Mouse (Mus musculus): ENCODE measurements at regions not wholly inside any gene's neighbourhood (a gene's known extent, or its start where the extent isn't known, plus 50 kb on each side); places are given as distances from the start of the nearest gene placed in this dataset.

DNA sequence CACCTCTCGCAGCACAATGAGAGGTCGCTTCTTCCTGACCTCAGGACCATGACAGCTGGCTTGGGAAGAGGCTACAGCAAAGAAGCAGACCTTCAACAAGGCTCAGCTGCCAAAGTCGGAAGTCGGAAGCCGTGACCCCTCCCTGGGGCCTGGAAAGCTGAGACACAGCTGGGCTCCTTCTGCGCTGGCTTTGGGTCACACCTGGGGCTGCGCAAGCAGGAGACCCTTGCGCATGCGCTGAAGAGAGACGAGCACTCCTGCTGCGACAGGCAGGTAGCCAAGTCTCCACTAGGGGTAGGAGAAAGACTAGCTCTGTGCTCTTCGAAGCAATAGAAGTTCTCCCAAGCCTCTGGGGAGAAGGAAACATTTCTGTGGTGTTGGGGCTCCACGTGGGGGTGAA, 109.3 kb upstream of the Dyrk2 start:
- H3K4me3 ChIP-seq (ENCODE audit: low read depth, low read length): no peak overlapping the region
- H3K27ac ChIP-seq (ENCODE audit: low read depth, low read length): no peak overlapping the region
- DNase-seq (ENCODE audit: low spot score): no peak
- no peak for ATAC-seq (replicated peaks; ENCODE audit: low FRiP score)
- H3K36me3 ChIP-seq (ENCODE audit: control insufficient read depth, insufficient read depth, low read length): no peaks in the 10 kb centered on the region
- no peak overlapping the region for H3K9ac ChIP-seq (ENCODE audit: low read depth, low read length)
- no peaks in the 10 kb centered on the region for H3K4me1 ChIP-seq (replicated peaks; ENCODE audit: control insufficient read depth, insufficient read depth, low read length)
- no peak overlapping the region for H3K4me2 ChIP-seq
- no peaks in the 10 kb centered on the region; the same call in 1 of the 2 replicates for H3K27me3 ChIP-seq (replicated peaks; ENCODE audit: control insufficient read depth, insufficient read depth, low read length)
- H3K9me3 ChIP-seq (ENCODE audit: control insufficient read depth, low read length): 0 out of 2 replicates have a peak, but pooled peaks cover 2% of the 10 kb centered on the region
- WGBS: 52% methylated on average over 13 of the region's 13 CpGs

DNA sequence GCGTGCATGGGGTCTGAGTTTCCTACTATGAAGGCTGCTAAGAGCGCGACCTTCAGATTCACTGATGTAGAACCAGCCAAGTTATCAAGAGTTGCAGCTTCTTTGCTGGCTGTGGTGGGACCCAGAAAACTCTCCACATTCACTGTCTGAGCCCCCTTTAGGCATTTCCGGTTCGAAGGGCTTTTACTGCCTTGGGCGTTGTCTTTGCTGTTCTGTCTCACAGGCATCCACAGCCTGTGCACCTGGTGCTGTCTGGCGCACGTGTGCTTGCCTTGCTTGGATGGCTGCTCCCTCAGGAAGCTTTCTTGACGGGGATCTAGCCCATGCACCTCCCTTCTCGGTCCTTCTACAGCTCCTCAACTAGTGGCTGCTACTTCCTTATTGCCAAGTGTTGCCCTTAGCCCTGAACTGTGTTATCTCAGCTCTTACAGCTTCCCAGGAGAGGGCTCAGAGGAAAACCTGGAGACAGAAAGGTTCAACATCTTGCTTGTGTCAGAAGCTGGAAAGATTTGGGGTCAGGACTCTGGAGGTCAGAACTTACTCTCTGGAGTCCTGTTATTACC, 108.3 kb upstream of the Dyrk2 start:
- H3K9me3 ChIP-seq (ENCODE audit: control insufficient read depth, low read length): no peaks in the 10 kb centered on the region
- DNase-seq (ENCODE audit: low spot score): no peak
- H3K36me3 ChIP-seq (ENCODE audit: control insufficient read depth, insufficient read depth, low read length): no peaks in the 10 kb centered on the region
- H3K27ac ChIP-seq (ENCODE audit: low read depth, low read length): no peak overlapping the region
- no peak overlapping the region for H3K4me2 ChIP-seq
- no peak for ATAC-seq (replicated peaks; ENCODE audit: low FRiP score)
- H3K27me3 ChIP-seq (replicated peaks; ENCODE audit: control insufficient read depth, insufficient read depth, low read length): no peaks in the 10 kb centered on the region; the same call in 1 of the 2 replicates
- no peak overlapping the region for H3K4me3 ChIP-seq (ENCODE audit: low read depth, low read length)
- 67% methylated on average over 10 of the region's 10 CpGs for WGBS
- no peaks in the 10 kb centered on the region for H3K4me1 ChIP-seq (replicated peaks; ENCODE audit: control insufficient read depth, insufficient read depth, low read length)
- no peak overlapping the region for H3K9ac ChIP-seq (ENCODE audit: low read depth, low read length)

DNA sequence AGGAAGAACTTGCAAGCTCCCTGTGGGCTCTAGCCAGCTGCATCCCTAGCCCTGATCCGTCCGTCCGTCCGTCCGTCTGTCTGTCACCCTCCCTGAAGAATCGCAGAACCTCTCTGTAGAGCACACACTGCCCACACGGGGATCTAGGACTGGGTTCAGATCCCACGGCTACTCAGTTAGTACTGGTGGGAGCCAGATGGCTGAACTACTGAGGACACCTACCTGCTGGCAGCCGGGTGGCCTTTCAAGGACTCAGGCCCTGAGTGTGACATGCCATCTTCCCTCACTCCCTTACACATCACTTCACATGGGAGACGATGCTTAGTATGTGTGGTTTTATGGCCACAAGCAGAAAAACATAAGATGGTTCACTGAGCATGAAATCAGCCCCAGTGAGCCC, 106.4 kb upstream of the Dyrk2 start:
- DNase-seq (ENCODE audit: low spot score): no peak
- no peaks in the 10 kb centered on the region for H3K36me3 ChIP-seq (ENCODE audit: control insufficient read depth, insufficient read depth, low read length)
- H3K9ac ChIP-seq (ENCODE audit: low read depth, low read length): no peak overlapping the region
- no peak overlapping the region for H3K4me2 ChIP-seq
- no peak overlapping the region for H3K27ac ChIP-seq (ENCODE audit: low read depth, low read length)
- H3K4me3 ChIP-seq (ENCODE audit: low read depth, low read length): no peak overlapping the region
- no peak for ATAC-seq (replicated peaks; ENCODE audit: low FRiP score)
- no peaks in the 10 kb centered on the region; the same call in 1 of the 2 replicates for H3K27me3 ChIP-seq (replicated peaks; ENCODE audit: control insufficient read depth, insufficient read depth, low read length)
- no peaks in the 10 kb centered on the region for H3K9me3 ChIP-seq (ENCODE audit: control insufficient read depth, low read length)
- 87% methylated on average over 10 of the region's 10 CpGs for WGBS
- H3K4me1 ChIP-seq (replicated peaks; ENCODE audit: control insufficient read depth, insufficient read depth, low read length): no peaks in the 10 kb centered on the region

DNA sequence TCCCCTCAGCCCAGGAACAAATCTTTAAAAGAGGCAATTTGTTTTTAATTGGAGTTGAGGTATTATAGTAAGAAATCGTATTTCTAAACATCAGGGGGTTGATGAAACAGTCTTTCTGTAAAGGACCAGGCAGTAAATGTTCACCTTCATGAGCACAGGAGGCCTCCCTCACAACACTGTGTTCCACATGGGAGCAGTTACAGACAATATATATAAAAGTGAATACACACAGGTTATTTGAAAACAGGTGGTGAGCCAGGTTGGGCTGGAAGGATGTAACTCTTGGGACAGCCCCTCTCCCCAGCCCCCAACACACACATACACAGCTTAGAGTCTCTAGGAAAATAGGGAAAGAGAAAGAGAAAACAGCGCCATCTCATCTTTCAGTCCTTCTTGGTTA, 105.8 kb upstream of the Dyrk2 start:
- Histone ChIP-seq H3K9me3 (ENCODE audit: control insufficient read depth, low read length) (no peaks in the 10 kb centered on the region), H3K27me3 (replicated peaks; ENCODE audit: control insufficient read depth, insufficient read depth, low read length) (no peaks in the 10 kb centered on the region; the same call in 1 of the 2 replicates), H3K36me3 (ENCODE audit: control insufficient read depth, insufficient read depth, low read length) (no peaks in the 10 kb centered on the region), H3K27ac (ENCODE audit: low read depth, low read length) (no peak overlapping the region), H3K9ac (ENCODE audit: low read depth, low read length) (no peak overlapping the region), H3K4me2 (no peak overlapping the region), H3K4me1 (replicated peaks; ENCODE audit: control insufficient read depth, insufficient read depth, low read length) (no peaks in the 10 kb centered on the region), H3K4me3 (ENCODE audit: low read depth, low read length) (no peak overlapping the region)
- no peak for DNase-seq (ENCODE audit: low spot score)
- WGBS: 83% methylated on average over 2 of the region's 2 CpGs
- no peak for ATAC-seq (replicated peaks; ENCODE audit: low FRiP score)

DNA sequence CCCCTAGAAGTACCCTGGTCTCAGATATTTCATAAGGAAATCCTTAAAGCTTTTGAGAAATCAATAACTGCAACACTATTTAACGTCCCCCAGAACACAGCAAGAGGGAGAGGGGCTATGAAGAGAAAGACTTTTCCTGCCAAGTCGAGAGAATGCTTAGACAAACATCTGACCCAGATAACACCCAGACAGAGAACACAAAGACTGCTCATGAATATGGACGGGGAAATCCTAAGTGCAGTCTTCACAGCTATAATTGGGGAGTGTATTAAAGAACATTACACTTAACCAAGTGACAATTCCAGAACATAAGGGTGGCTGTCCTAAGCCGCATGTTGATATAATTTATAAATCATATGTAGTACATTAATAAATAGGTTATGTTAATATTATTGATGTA, 103.3 kb upstream of the Dyrk2 start:
- ATAC-seq (replicated peaks; ENCODE audit: low FRiP score): no peak
- no peak overlapping the region for H3K4me3 ChIP-seq (ENCODE audit: low read depth, low read length)
- H3K27me3 ChIP-seq (replicated peaks; ENCODE audit: control insufficient read depth, insufficient read depth, low read length): no peaks in the 10 kb centered on the region; the same call in 1 of the 2 replicates
- H3K4me1 ChIP-seq (replicated peaks; ENCODE audit: control insufficient read depth, insufficient read depth, low read length): no peaks in the 10 kb centered on the region
- H3K36me3 ChIP-seq (ENCODE audit: control insufficient read depth, insufficient read depth, low read length): no peaks in the 10 kb centered on the region
- no peak for DNase-seq (ENCODE audit: low spot score)
- no peak overlapping the region for H3K9ac ChIP-seq (ENCODE audit: low read depth, low read length)
- WGBS: 68% methylated on average over 4 of the region's 4 CpGs
- no peak overlapping the region for H3K4me2 ChIP-seq
- no peaks in the 10 kb centered on the region; the same call in 1 of the 2 replicates for H3K9me3 ChIP-seq (ENCODE audit: control insufficient read depth, low read length)
- no peak overlapping the region for H3K27ac ChIP-seq (ENCODE audit: low read depth, low read length)

DNA sequence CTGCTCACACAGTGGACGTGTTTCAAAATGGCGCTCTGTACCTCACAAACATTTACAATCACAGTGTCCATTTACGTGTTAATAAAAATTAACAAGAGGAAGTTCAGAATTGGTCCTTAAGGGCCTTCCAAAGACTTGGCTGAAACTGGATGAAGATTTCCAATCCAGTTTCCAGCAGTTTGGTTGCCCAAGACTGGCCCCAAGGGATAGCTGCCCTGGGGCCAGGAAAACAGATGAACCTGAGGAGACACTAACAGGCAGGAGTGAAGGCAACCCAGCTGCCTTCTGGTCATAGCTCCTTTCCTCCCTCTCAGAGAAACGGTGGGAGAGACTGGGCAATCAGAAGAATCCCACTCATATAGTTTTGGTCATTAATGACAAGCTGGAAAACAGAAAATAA, 102.6 kb upstream of the Dyrk2 start:
- no peak for ATAC-seq (replicated peaks; ENCODE audit: low FRiP score)
- H3K36me3 ChIP-seq (ENCODE audit: control insufficient read depth, insufficient read depth, low read length): no peaks in the 10 kb centered on the region
- H3K9ac ChIP-seq (ENCODE audit: low read depth, low read length): no peak overlapping the region
- H3K4me3 ChIP-seq (ENCODE audit: low read depth, low read length): no peak overlapping the region
- no peak for DNase-seq (ENCODE audit: low spot score)
- H3K27me3 ChIP-seq (replicated peaks; ENCODE audit: control insufficient read depth, insufficient read depth, low read length): no peaks in the 10 kb centered on the region
- H3K4me2 ChIP-seq: no peak overlapping the region
- no peak overlapping the region for H3K27ac ChIP-seq (ENCODE audit: low read depth, low read length)
- H3K4me1 ChIP-seq (replicated peaks; ENCODE audit: control insufficient read depth, insufficient read depth, low read length): no peaks in the 10 kb centered on the region
- WGBS: 80% methylated on average over 4 of the region's 4 CpGs
- H3K9me3 ChIP-seq (ENCODE audit: control insufficient read depth, low read length): no peaks in the 10 kb centered on the region; the same call in 1 of the 2 replicates

DNA sequence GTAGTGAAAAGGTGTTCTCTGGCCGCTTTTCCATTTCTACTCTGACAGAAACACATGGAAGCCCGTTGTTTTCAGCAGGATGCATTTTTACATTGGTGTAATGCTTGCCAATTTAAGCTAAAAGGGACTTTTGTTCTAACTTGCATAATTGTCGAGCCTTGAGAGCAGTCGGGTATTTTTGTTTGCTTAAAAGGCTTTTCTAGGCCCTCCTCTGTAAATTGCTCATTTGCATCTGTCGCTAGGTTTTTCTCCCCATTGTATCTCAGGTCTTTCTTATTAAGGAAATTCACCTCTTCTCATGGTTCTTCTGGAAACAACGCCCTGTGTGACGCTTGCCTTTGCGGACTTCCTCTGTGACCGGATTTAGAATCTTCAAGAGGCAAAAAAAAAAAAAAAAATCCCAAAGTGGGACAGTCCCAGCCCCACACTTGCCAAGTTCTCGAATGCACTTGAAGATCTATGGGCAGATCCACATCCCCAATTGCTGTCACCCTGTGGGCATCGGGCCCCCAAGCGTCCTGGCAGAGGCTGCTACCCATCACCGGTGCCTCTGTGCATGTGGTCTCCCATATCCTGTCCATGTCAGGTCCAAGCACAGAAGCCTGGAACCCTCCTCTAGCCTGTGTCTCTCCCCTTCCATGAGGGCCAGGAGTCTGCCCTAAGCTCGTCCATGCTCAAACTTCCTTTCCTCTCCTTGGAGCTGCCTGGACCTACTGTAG, 100.6 kb upstream of the Dyrk2 start:
- H3K4me2 ChIP-seq: no peak overlapping the region
- H3K36me3 ChIP-seq (ENCODE audit: control insufficient read depth, insufficient read depth, low read length): no peaks in the 10 kb centered on the region
- H3K9ac ChIP-seq (ENCODE audit: low read depth, low read length): no peak overlapping the region
- H3K9me3 ChIP-seq (ENCODE audit: control insufficient read depth, low read length): no peaks in the 10 kb centered on the region; the same call in 1 of the 2 replicates
- WGBS: 84% methylated on average over 14 of the region's 14 CpGs
- no peak overlapping the region for H3K4me3 ChIP-seq (ENCODE audit: low read depth, low read length)
- H3K27ac ChIP-seq (ENCODE audit: low read depth, low read length): no peak overlapping the region
- no peaks in the 10 kb centered on the region for H3K4me1 ChIP-seq (replicated peaks; ENCODE audit: control insufficient read depth, insufficient read depth, low read length)
- no peak for ATAC-seq (replicated peaks; ENCODE audit: low FRiP score)
- no peaks in the 10 kb centered on the region for H3K27me3 ChIP-seq (replicated peaks; ENCODE audit: control insufficient read depth, insufficient read depth, low read length)
- no peak for DNase-seq (ENCODE audit: low spot score)

DNA sequence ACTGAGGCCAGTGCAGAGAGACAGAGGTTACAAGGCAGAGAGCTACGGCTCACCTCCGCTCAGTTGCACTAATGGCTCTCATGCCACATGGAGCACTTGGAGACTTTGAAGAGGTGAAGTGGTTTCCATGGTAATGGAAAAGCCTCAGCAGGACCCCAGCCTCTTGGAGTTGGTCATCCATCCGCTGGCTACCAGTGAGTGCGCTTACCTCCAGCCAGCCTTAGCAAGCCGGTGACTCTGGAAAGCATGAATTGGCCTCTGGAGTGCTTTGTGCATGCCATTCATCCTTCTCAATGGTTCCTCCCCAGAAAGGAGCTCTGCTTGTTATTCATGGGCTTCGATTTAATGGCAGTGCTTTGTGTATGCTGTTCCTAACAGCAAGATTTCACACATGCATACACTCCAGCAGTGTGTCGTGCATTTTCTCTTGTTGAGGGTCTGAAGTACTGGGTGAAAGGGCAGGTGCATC, 91.7 kb upstream of the Dyrk2 start:
- Histone ChIP-seq H3K27ac (ENCODE audit: low read depth, low read length) (no peak overlapping the region), H3K4me1 (replicated peaks; ENCODE audit: control insufficient read depth, insufficient read depth, low read length) (no peaks in the 10 kb centered on the region), H3K36me3 (ENCODE audit: control insufficient read depth, insufficient read depth, low read length) (no peaks in the 10 kb centered on the region), H3K9ac (ENCODE audit: low read depth, low read length) (no peak overlapping the region), H3K4me3 (ENCODE audit: low read depth, low read length) (no peak overlapping the region), H3K9me3 (ENCODE audit: control insufficient read depth, low read length) (no peaks in the 10 kb centered on the region), H3K27me3 (replicated peaks; ENCODE audit: control insufficient read depth, insufficient read depth, low read length) (no peaks in the 10 kb centered on the region), H3K4me2 (no peak overlapping the region)
- ATAC-seq (replicated peaks; ENCODE audit: low FRiP score): no peak
- DNase-seq (ENCODE audit: low spot score): no peak
- WGBS: 84% methylated on average over 7 of the region's 7 CpGs

DNA sequence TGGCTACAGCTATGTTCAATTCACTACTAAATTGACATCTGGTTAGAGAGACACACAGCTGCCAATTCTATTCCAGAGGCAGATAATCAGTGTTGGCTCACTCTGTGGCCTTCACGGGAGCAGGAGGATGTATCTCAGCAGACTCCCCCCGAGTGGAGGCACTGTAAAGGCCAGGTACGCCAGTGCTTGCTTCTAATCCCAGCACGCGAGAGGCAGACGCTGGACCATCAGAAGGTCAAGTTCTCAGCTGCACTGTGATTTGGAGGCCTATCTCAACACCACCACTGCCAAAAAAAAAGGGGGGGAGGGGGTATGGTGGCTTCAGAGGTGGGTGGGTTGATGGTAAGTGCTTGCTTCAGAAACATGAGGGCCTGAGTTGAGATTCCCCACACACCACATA, 90.1 kb upstream of the Dyrk2 start:
- H3K27me3 ChIP-seq (replicated peaks; ENCODE audit: control insufficient read depth, insufficient read depth, low read length): no peaks in the 10 kb centered on the region
- no peak overlapping the region for H3K27ac ChIP-seq (ENCODE audit: low read depth, low read length)
- no peak overlapping the region for H3K4me3 ChIP-seq (ENCODE audit: low read depth, low read length)
- no peaks in the 10 kb centered on the region for H3K9me3 ChIP-seq (ENCODE audit: control insufficient read depth, low read length)
- no peak for ATAC-seq (replicated peaks; ENCODE audit: low FRiP score)
- no peak overlapping the region for H3K4me2 ChIP-seq
- H3K9ac ChIP-seq (ENCODE audit: low read depth, low read length): no peak overlapping the region
- no peak for DNase-seq (ENCODE audit: low spot score)
- 78% methylated on average over 6 of the region's 6 CpGs for WGBS
- H3K4me1 ChIP-seq (replicated peaks; ENCODE audit: control insufficient read depth, insufficient read depth, low read length): no peaks in the 10 kb centered on the region
- no peaks in the 10 kb centered on the region for H3K36me3 ChIP-seq (ENCODE audit: control insufficient read depth, insufficient read depth, low read length)
